Mouse (Mus musculus) limb, embryonic 13.5 days (tissue): ENCODE results near the gene Creb3. TPM values are rescaled to one million over a fixed set of nuclear protein-coding genes. Genes with fewer than 3 reads are reported as not detected.

Source experiments
- ATAC-seq: fragments of 200-750 bp; cut with Nextera tagmentation; 2 replicates; pipeline ENCODE4 v1.8.0; 2017; ENCODE audit warnings: low read depth, moderate number of reproducible peaks, moderate TSS enrichment; ENCODE audit not compliant: low FRiP score
- H3K27ac ChIP-seq: fragments of 300-500 bp; sonication (generic); 2 replicates; pipeline ENCODE4 v1.5.1; 2015; ENCODE audit warnings: inconsistent platforms, mild to moderate bottlenecking, moderate library complexity
- H3K27me3 ChIP-seq: fragments of 300-500 bp; sonication (generic); 2 replicates; pipeline ENCODE4 v1.6.1; 2015; ENCODE audit warnings: mild to moderate bottlenecking, inconsistent platforms
- H3K36me3 ChIP-seq: fragments of 300-500 bp; sonication (generic); 2 replicates; pipeline ENCODE4 v1.6.1; 2015; ENCODE audit warnings: inconsistent platforms, mild to moderate bottlenecking, moderate library complexity
- H3K4me1 ChIP-seq: fragments of 300-500 bp; sonication (generic); 2 replicates; pipeline ENCODE4 v1.6.1; 2015; ENCODE audit warnings: inconsistent platforms
- H3K4me2 ChIP-seq: fragments of 300-500 bp; sonication (generic); replicated peaks from 2 replicates; pipeline ENCODE4 v1.6.1; 2015; ENCODE audit warnings: inconsistent platforms, mild to moderate bottlenecking, moderate library complexity
- H3K4me3 ChIP-seq: fragments of 300-500 bp; sonication (generic); 2 replicates; pipeline ENCODE4 v1.5.1; 2015; ENCODE audit warnings: moderate library complexity, mild to moderate bottlenecking, inconsistent platforms
- H3K9ac ChIP-seq: fragments of 300-500 bp; sonication (generic); 2 replicates; pipeline ENCODE4 v1.6.1; 2015; ENCODE audit warnings: mild to moderate bottlenecking, inconsistent platforms
- H3K9me3 ChIP-seq: fragments of 300-500 bp; sonication (generic); 2 replicates; pipeline ENCODE4 v1.6.1; 2016; ENCODE audit warnings: inconsistent platforms
- WGBS: fragments of 180-500 bp; shearing (Covaris S2); methylation state at CpG from one replicate; pipeline ENCODE4 v1.1.7; 2015; 5-methylcytosine and 5-hydroxymethylcytosine counted together
- polyA plus RNA-seq: library from polyadenylated mRNA; unstranded; fragments of >200 nt; fragmentation: Nextera tagmentation; extraction: Ambion mirVana; gene quantifications from 2 replicates; pipeline ENCODE4 v1.2.1, GENCODE M21; 2015

Creb3 gene
- polyA plus RNA-seq, 1 experiment from 2014 or later = 58.7 TPM

DNA sequence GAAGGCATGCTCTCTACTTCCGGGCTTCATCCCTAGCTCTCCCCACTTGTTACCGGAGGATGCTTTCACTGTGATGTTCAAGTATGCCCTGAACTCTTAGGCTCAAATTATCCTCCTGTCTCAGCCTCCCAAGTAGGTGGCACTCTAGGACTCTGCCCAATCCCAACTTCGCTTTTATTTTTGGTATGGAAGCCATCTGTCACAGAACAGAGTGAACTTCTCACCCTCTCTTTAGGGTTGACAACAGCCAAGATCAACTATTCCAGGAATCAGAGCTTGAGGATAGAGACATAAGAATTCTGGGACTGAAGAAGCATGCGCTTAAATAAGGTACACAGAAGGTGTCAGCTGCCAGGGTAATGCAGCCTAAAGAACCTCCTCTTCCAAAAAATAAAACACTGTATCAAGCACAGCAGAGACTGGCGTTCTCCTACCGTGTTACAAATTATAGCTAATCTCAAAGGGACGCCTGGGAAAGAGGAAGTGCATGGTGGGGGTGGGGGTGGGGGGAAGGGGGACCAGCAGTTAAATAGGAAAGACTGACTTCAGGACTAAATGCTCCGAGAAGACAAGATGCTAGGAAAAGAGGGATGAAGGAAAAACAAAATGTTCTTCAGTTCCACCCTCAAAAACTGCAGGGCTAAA lies 15.2 kb downstream of the Creb3 start:
- Histone ChIP-seq H3K4me3 (peak overlapping the region; percentile 87), H3K4me2 (peak overlapping the region; percentile 96), H3K4me1 (peaks cover 48% of the 10 kb centered on the region), H3K27me3 (no peaks in the 10 kb centered on the region), H3K36me3 (peaks cover 51% of the 10 kb centered on the region), H3K9ac (peak overlapping the region; percentile 90), H3K9me3 (no peaks in the 10 kb centered on the region), H3K27ac (no peak overlapping the region)
- 41% methylated on average over 8 of the region's 8 CpGs for WGBS
- ATAC-seq = no peak

DNA sequence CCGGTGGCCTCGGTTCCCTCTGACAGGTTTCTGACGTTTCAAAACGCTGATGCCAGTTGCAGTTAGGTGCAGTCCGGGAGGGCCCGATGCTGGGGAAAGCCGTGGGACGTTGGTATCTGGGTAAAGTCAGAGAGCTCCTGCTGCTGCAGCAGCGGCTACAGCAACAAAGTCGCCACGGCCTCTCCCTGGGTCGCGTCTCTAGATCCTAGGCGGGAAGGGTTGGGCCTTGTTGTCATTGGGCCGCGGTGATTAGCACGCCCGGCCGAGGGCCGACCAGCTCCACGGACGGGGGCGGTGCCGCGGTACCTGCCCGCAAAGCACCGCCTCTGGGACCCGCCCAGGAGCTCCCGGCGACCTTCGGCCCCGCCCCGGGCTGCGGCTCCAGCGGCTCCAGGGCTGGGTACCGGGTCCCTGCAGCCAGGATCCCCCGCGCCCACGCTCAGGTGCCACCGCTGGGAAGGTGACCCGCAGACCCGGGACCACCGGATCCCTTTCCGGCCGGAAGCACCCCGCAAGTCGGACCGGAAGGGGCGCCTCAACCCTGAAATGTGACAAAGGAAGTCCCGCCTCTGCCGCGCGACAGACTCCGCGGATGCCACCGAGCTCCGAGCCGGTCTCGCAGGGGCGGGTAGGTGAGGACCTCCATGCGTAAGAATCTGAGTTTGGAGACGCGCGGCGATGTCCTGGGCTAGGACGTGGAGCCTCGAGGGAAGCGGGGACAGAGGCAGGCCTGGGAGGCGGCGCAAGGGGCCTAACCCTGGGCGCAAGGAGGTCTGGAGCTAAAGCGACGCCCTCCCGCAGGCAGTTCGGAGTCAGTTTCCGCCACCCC lies 16.5 kb downstream of the Creb3 start, which contains the start of the genes Rgp1 and Gba2:
TSS of gene Rgp1 (plus strand) at position 340 of the 829 bp plus-strand sequence.
TSS of gene Gba2 (minus strand) at position 498 of the 829 bp plus-strand sequence.
- Histone ChIP-seq H3K36me3 (peaks cover 51% of the 10 kb centered on the region), H3K4me2 (peak within 1 kb of the TSS; percentile 96), H3K4me1 (peaks cover 48% of the 10 kb centered on the region), H3K4me3 (peak within 1 kb of the TSS; percentile 87), H3K9ac (peak within 1 kb of the TSS; percentile 90), H3K9me3 (no peaks in the 10 kb centered on the region), H3K27me3 (no peaks in the 10 kb centered on the region), H3K27ac (peak within 1 kb of the TSS; percentile 81)
- whole genome bisulfite sequencing = under 1% methylated on average over 76 of the region's 76 CpGs
- peak; percentile 89 for ATAC-seq

DNA sequence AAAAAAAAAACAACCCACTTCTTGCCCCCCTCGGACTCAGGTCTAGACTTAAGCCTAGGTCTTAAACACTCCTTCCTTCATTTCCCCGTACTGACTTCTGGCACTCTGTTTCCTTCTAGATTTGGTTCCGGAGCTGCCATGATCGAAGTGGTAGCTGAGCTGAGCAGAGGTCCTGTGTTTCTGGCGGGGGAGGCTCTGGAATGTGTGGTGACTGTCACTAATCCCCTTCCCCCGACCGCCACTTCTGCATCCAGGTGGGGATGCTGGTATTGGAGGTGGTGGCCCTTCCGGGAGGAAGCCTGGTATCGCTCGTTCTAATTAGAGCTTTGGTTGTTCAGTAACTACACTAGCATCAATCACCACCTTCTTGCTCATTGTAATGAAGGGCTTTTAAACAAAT lies 17.1 kb downstream of the Creb3 start:
- Histone ChIP-seq H3K9me3 (no peaks in the 10 kb centered on the region), H3K27ac (peak overlapping the region; percentile 81), H3K4me1 (peaks cover 48% of the 10 kb centered on the region), H3K27me3 (no peaks in the 10 kb centered on the region), H3K9ac (peak overlapping the region; percentile 90), H3K4me2 (peak overlapping the region; percentile 96), H3K4me3 (peak overlapping the region; percentile 87), H3K36me3 (peaks cover 51% of the 10 kb centered on the region)
- ATAC-seq = no peak
- whole genome bisulfite sequencing = 4% methylated on average over 10 of the region's 10 CpGs

DNA sequence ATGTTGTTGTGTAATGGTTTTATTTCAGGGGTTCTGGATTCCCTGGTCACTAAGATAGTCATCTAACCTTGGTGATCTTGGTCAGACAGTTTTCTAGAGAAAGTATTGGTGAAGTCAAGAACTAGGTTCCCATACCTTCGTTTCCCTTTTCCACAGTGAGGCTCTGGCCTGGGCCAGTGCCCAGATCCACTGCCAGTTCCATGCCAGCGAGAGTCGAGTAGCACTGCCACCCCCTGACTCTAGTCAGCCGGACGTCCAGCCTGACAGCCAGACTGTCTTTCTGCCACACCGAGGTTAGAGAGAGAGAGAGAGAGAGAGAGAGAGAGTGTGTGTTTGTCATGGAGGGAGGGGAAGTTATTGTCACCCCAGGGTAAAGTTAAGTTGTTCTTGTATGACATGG lies 17.6 kb downstream of the Creb3 start:
- no peaks in the 10 kb centered on the region for H3K27me3 ChIP-seq
- peak overlapping the region; percentile 87 for H3K4me3 ChIP-seq
- peaks cover 51% of the 10 kb centered on the region for H3K36me3 ChIP-seq
- H3K4me1 ChIP-seq = peaks cover 46% of the 10 kb centered on the region
- ATAC-seq = no peak
- 86% methylated on average over 6 of the region's 6 CpGs for WGBS
- H3K9ac ChIP-seq = peak overlapping the region; percentile 90
- H3K9me3 ChIP-seq = no peaks in the 10 kb centered on the region
- no peak overlapping the region for H3K27ac ChIP-seq
- peak overlapping the region; percentile 96 for H3K4me2 ChIP-seq

DNA sequence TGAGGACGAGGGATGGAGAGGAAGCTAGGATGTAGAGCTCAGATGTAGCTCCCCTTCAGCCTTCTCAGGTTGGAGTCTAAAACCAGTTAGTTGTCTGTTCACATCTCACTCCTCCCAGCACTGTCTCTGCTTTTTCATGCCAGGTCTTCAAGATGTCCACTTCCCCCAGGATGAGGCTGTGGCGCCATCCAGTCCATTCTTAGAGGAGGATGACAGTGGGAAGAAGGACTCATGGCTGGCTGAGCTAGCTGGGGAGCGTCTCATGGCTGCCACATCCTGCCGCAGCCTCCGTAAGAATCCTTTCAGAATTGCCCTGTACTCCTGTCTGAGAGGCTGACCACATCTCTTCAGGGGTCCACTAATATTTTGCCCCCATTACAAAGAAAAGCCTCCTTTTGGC lies 18.6 kb downstream of the Creb3 start:
- H3K9me3 ChIP-seq = no peaks in the 10 kb centered on the region
- H3K27me3 ChIP-seq = no peaks in the 10 kb centered on the region
- peaks cover 54% of the 10 kb centered on the region for H3K36me3 ChIP-seq
- H3K9ac ChIP-seq = no peak overlapping the region
- 91% methylated on average over 5 of the region's 5 CpGs for WGBS
- no peak overlapping the region for H3K4me2 ChIP-seq
- no peak overlapping the region for H3K4me3 ChIP-seq
- H3K27ac ChIP-seq = no peak overlapping the region
- H3K4me1 ChIP-seq = peaks cover 36% of the 10 kb centered on the region
- no peak for ATAC-seq

DNA sequence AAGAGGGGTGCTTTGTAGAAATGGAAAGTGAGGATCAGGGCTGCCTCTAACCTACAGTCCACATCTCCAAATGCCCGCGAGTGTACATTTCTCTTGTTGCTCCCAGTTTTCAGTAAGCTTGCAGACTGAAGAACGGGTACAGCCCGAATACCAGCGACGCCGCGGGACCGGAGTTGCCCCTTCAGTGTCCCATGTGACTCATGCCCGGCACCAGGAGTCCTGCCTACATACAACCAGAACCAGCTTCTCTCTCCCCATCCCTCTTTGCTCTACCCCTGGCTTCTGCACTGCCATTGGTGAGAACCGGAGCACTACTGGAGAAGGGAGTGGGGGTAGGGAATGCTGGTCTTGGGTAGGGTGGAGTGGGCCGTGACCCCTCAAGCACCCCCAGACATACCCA lies 19.2 kb downstream of the Creb3 start:
- ATAC-seq = no peak
- Histone ChIP-seq H3K36me3 (peaks cover 54% of the 10 kb centered on the region), H3K4me1 (peaks cover 30% of the 10 kb centered on the region), H3K27ac (no peak overlapping the region), H3K9ac (no peak overlapping the region), H3K9me3 (no peaks in the 10 kb centered on the region), H3K27me3 (no peaks in the 10 kb centered on the region), H3K4me2 (no peak overlapping the region), H3K4me3 (no peak overlapping the region)
- WGBS = 92% methylated on average over 12 of the region's 12 CpGs

DNA sequence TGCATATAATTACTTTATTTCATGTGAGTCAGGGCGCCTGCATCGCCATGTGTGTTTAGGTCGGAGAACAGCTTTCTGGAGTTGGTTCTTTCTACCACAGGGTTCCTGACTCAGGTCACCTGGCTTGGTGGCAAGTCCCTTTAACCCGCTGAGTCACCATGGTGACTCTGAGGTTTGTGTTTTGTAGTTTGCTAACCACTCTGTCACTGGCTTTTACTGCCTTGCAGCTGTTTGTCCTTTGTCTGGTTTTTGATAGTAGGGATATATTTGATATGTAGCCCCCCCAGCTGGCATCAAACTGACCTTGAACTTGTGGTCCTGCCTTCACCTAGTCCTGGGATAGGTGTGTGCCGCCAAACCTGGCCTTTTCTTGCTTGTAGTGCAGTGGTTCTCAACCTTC lies 20.1 kb downstream of the Creb3 start:
- H3K36me3 ChIP-seq = peaks cover 51% of the 10 kb centered on the region
- 92% methylated on average over 5 of the region's 5 CpGs for WGBS
- H3K9me3 ChIP-seq = no peaks in the 10 kb centered on the region
- H3K4me2 ChIP-seq = no peak overlapping the region
- H3K27me3 ChIP-seq = no peaks in the 10 kb centered on the region
- no peak overlapping the region for H3K4me3 ChIP-seq
- H3K4me1 ChIP-seq = peaks cover 21% of the 10 kb centered on the region
- H3K9ac ChIP-seq = no peak overlapping the region
- no peak overlapping the region for H3K27ac ChIP-seq
- no peak for ATAC-seq

DNA sequence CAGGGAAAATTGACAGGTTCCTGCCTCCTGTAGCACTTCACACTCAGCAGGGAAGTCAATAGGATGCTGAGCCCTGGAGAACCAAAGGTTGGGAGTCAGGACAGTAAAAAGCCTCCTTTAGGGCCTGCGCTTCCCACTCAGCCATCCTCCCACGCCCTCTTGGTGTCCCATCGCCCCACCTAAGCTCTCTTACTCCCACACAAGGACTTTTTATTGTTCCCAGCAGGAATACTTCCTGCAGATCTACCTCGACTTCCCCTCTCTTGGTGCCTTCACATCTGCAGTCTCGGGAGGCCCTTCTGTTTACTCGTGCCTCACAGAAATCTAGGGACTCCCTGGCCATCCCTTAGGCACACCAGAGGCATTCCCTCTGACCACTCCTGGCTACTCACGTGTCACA lies 21.3 kb downstream of the Creb3 start:
- WGBS = 62% methylated on average over 7 of the region's 7 CpGs
- no peak overlapping the region for H3K27ac ChIP-seq
- no peak overlapping the region for H3K4me2 ChIP-seq
- no peak overlapping the region; the same call in 1 of the 2 replicates for H3K9ac ChIP-seq
- no peak overlapping the region for H3K4me3 ChIP-seq
- ATAC-seq = no peak
- peaks cover 18% of the 10 kb centered on the region for H3K4me1 ChIP-seq
- H3K36me3 ChIP-seq = peaks cover 51% of the 10 kb centered on the region
- no peaks in the 10 kb centered on the region for H3K27me3 ChIP-seq
- H3K9me3 ChIP-seq = no peaks in the 10 kb centered on the region

DNA sequence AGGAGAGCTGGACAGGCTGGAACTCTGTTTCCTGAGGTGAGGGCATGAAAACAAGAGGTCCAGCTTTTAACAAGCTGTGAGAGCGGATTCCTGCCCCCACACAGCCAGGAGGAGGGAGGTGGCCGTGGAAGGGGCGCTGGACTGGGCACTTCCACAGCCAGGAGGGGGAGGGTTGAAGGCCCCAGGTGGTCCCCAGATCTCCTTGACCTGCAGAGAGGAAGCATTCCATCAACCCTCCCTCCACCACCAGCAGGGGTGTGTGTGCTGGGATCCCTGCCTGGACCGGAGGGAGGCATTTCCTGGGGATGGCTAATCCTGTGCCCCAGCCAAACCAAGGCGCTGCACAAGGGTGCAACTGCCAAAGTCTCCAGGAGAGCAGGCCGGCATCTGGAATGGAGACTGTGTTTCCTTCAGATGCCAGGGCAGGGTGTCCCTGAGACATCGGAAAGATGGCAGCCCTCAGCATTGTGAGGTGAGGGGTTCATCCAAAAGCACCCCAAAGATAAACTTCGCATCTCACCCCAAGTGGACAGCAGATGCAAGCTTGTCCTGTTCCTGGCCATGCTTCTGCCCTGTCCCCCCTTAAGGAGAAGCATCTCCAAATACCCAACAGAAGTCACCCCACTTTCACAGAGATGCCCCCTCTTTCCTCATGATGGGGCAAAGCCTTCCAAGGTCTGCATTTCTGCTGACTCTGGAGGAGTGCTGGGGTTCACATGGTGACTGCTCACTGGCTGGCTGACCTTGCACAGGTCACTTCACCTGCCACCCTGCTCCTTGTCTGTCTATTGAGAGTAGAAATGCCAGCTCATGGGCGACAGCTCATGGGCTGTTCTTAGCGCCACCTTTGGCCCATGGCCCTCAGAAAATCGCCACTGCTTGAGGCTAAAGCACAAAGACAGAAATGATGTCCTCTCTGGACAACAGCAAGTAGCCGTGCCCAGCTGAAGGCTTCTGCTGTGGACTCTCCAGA lies 22.6 kb downstream of the Creb3 start, which contains the start of gene Msmp:
TSS of gene Msmp (minus strand) at position 51 of the 973 bp plus-strand sequence.
- WGBS = 66% methylated on average over 12 of the region's 12 CpGs
- H3K4me1 ChIP-seq = peaks cover 13% of the 10 kb centered on the region
- H3K9ac ChIP-seq = peak within 1 kb of the TSS; percentile 13; the same call in 1 of the 2 replicates
- no peak within 1 kb of the TSS for H3K4me3 ChIP-seq
- H3K4me2 ChIP-seq = no peak within 1 kb of the TSS
- H3K27me3 ChIP-seq = no peaks in the 10 kb centered on the region
- ATAC-seq = no peak
- H3K27ac ChIP-seq = no peak within 1 kb of the TSS; the same call in 1 of the 2 replicates
- no peaks in the 10 kb centered on the region for H3K9me3 ChIP-seq
- peaks cover 51% of the 10 kb centered on the region for H3K36me3 ChIP-seq

DNA sequence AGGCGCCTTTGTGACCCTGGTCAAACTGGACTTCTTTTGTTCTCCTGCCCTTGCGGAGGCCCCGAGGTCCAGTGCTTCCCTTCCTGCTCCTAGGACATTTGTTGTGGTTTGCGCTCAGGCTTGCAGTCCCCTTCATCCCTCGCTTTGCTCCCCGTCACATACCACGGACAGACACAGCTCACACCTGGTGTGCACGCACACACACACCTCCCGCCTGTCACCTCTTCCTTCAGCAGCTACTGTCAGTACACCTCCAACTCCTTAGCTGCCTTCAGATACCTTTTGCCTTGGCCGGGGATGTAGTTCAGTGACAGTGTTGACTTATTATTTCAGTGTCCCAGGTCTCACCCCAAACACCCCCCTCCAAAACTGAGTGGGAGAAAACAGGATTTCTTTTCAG lies 23.6 kb downstream of the Creb3 start:
- Histone ChIP-seq H3K36me3 (peaks cover 46% of the 10 kb centered on the region), H3K4me1 (peaks cover 5% of the 10 kb centered on the region), H3K4me3 (no peak overlapping the region), H3K4me2 (no peak overlapping the region), H3K9me3 (no peaks in the 10 kb centered on the region), H3K9ac (no peak overlapping the region), H3K27me3 (no peaks in the 10 kb centered on the region), H3K27ac (no peak overlapping the region)
- WGBS = 66% methylated on average over 9 of the region's 10 CpGs
- no peak for ATAC-seq

DNA sequence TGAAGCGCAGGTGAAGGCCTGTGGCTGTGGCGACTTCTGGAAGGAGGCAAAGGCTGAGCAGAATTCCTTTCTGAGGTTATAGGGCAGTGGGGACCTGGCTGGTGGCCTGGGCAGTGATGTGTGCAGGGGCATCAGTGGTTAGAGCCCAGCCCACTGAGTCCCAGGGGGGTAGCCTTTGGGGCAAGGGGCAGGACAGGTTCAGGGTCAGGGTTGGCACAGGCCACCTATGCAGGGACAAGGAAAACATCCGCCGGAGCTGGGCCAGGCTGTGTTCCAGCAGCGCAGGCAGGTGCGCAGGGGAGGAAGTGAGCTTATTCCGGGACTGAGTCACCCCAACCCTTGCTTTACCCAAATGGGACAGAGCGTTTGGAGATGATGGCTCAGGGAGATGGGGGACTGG lies 24.3 kb downstream of the Creb3 start:
- H3K36me3 ChIP-seq = peaks cover 38% of the 10 kb centered on the region
- no peak overlapping the region for H3K27ac ChIP-seq
- no peaks in the 10 kb centered on the region for H3K9me3 ChIP-seq
- H3K9ac ChIP-seq = peak overlapping the region; percentile 25; the same call in 1 of the 2 replicates
- peaks cover 5% of the 10 kb centered on the region for H3K4me1 ChIP-seq
- WGBS = 68% methylated on average over 8 of the region's 8 CpGs
- H3K4me3 ChIP-seq = no peak overlapping the region
- no peaks in the 10 kb centered on the region for H3K27me3 ChIP-seq
- no peak; the same call in 1 of the 2 replicates for ATAC-seq
- no peak overlapping the region for H3K4me2 ChIP-seq
